Mouse (Mus musculus) cortical plate, adult 2 months (tissue): ENCODE data around the gene Aicda.

Experiments used
- CTCF ChIP-seq: fragments of 200-500 bp; IDR thresholded peaks from 2 replicates; pipeline ENCODE4 v1.5.1; 2011; ENCODE audit warnings: mild to moderate bottlenecking, control low read depth, low read length; ENCODE audit not compliant: insufficient read depth; ENCODE audit errors: extremely low read depth
- POLR2A ChIP-seq: fragments of 200-500 bp; IDR thresholded peaks from 2 replicates; pipeline ENCODE4 v1.6.1; 2011; ENCODE audit warnings: mild to moderate bottlenecking, low read length, control low read depth; ENCODE audit not compliant: insufficient read depth; ENCODE audit errors: extremely low read depth

DNA sequence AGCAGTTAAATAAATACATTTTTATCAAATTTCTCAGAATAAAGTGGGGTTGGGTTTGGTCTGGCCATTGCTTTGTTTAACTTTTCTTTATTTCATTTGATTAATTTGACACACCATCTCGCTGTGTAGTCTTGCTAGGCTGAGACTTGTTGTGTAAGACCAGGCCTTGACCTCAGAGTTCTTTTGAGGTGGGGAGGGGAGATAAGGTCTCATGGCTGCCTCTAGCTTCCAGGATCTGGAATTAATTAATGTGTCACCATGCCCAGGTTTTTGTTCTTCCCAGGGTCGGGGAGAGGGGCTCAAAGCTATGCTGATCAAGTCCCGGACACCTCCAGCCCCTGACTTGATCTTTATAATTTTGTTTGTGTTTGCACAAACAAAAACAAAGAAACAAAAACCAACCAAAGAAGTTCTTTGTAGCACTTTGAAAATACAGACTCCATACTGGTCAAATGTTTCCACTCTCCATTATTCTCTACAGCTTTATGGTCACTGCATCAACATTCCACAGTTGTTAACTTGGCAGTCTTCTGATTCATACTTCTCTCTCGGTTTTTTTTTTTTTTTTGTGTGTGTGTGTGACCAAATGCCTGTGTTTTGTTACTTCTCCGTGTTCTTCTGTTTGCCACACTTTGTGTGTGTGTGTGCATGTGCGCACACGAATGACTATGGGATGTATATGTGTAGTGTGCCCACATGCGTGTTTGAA is 22.0 kb upstream of the Aicda start:
- TF ChIP-seq POLR2A (no peak), CTCF (no peak)
